31 mouse cellular contexts compared by ENCODE assay signal in genomic region chr5:122863053-122863452, GRCm38 (mm10).
"Had no signal": no experiment of that assay in that cellular context is flagged by ENCODE, and none has a peak within 500 bp of the region (broad histone marks: within the 10 kb centered on the region; RNA-seq: fewer than 3 reads in every experiment).

No protein-coding gene starts in this region.

- H3K9me3 ChIP-seq: limb, embryonic 10.5 days; limb, embryonic 12.5 days; limb, embryonic 13.5 days; limb, embryonic 15.5 days; liver, embryonic 12.5 days; liver, embryonic 13.5 days; liver, embryonic 15.5 days; lung, embryonic 15.5 days; megakaryocyte, embryonic 14.5 days; midbrain, embryonic 10.5 days; midbrain, embryonic 12.5 days; midbrain, embryonic 13.5 days; midbrain, embryonic 15.5 days had no signal

- H3K27me3 ChIP-seq: limb, embryonic 12.5 days; limb, embryonic 13.5 days; limb, embryonic 15.5 days; liver, embryonic 12.5 days; liver, embryonic 13.5 days; liver, embryonic 15.5 days; lung, embryonic 15.5 days; megakaryocyte, embryonic 14.5 days; midbrain, embryonic 12.5 days; midbrain, embryonic 13.5 days; midbrain, embryonic 15.5 days had no signal

- H3K4me1 ChIP-seq: limb, embryonic 10.5 days; limb, embryonic 12.5 days; limb, embryonic 13.5 days; limb, embryonic 15.5 days; lung, embryonic 15.5 days; midbrain, embryonic 10.5 days; midbrain, embryonic 12.5 days; midbrain, embryonic 13.5 days; midbrain, embryonic 15.5 days had no signal

- ATAC-seq: liver, embryonic 12.5 days; liver, postnatal 0 days; lung, postnatal 0 days; midbrain, embryonic 13.5 days; midbrain, embryonic 15.5 days; midbrain, embryonic 16.5 days had no signal

- H3K9ac ChIP-seq: limb, embryonic 12.5 days; limb, embryonic 13.5 days; limb, embryonic 15.5 days; liver, embryonic 12.5 days; liver, embryonic 13.5 days; liver, embryonic 14.5 days; liver, embryonic 15.5 days; liver, postnatal 0 days; lung, embryonic 14.5 days; lung, embryonic 15.5 days; midbrain, embryonic 12.5 days; midbrain, embryonic 13.5 days; midbrain, embryonic 15.5 days had no signal

- H3K27ac ChIP-seq: limb, embryonic 10.5 days; limb, embryonic 12.5 days; limb, embryonic 13.5 days; limb, embryonic 15.5 days; liver, embryonic 12.5 days; liver, embryonic 13.5 days; liver, embryonic 14.5 days; liver, embryonic 15.5 days; lung, embryonic 15.5 days; macrophage; midbrain, embryonic 10.5 days; midbrain, embryonic 12.5 days; midbrain, embryonic 13.5 days; midbrain, embryonic 15.5 days had no signal

- DNase-seq: left cerebral cortex, postnatal 4 days; liver; liver, embryonic 13.5 days; liver, postnatal 0 days; lung, adult 18-20 months; lung, adult 2 months; lung, embryonic 14.5 days; lung, postnatal 10 days; lung, postnatal 14 days; lung, postnatal 36 days; lung, postnatal 4 days; midbrain, embryonic 14.5 days had no signal

- H3K4me3 ChIP-seq: limb, embryonic 10.5 days; limb, embryonic 12.5 days; limb, embryonic 13.5 days; limb, embryonic 15.5 days; liver, embryonic 12.5 days; liver, embryonic 13.5 days; liver, embryonic 15.5 days; lung, embryonic 15.5 days; megakaryocyte, embryonic 14.5 days; midbrain, embryonic 10.5 days; midbrain, embryonic 12.5 days; midbrain, embryonic 13.5 days; midbrain, embryonic 15.5 days; myocyte had no signal

- H3K4me2 ChIP-seq: limb, embryonic 12.5 days; limb, embryonic 13.5 days; limb, embryonic 15.5 days; liver, embryonic 11.5 days; liver, embryonic 12.5 days; liver, embryonic 13.5 days; liver, embryonic 15.5 days; lung, embryonic 14.5 days; lung, embryonic 15.5 days; midbrain, embryonic 11.5 days; midbrain, embryonic 12.5 days; midbrain, embryonic 13.5 days; midbrain, embryonic 15.5 days had no signal
